Mouse (Mus musculus) E14TG2a.4 (cell line): ENCODE data around the gene Gnao1.

Experiments used
- CTCF ChIP-seq: conservative IDR thresholded peaks from 2 replicates; pipeline ENCODE4 v1.5.1; 2014; ENCODE audit warnings: low read length
- NANOG ChIP-seq: IDR thresholded peaks from 2 replicates; pipeline ENCODE4 v1.6.1; 2014; ENCODE audit warnings: borderline replicate concordance, low read length, mixed read lengths
- POU5F1 ChIP-seq: IDR thresholded peaks from 2 replicates; pipeline ENCODE4 v1.6.1; 2014; ENCODE audit warnings: low read length, borderline replicate concordance

DNA sequence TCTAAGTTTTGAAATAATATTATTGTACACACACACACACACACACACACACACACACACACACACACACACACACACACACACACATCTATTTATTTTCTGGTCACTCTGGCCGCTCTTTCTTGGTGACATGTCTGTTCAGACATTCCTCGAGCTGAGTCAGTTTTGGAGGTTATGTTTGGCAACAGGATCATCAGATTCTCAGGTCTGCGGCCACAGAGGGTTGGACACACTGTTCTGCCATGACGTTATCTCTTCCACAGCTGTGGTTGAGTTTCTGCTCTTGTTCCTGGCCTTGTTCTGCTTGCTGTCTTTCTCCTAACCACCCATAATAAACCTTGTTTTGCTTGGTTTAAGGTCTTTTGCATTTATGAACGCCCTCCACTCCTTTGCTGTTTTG, 61.5 kb downstream of the Gnao1 start:
- no peak for TF ChIP-seq POU5F1
- no peak for TF ChIP-seq CTCF
- TF ChIP-seq NANOG, result no peak
